Mouse (Mus musculus): ENCODE data around the gene Olfr381. TPM values are rescaled to one million over a fixed set of nuclear protein-coding genes. Genes with fewer than 3 reads are reported as not detected.
"Not testable (repeated sequence)": the region's sequence is repeated elsewhere in the genome, so short reads cannot be mapped to it uniquely, and the experiment has no call there.

Olfr381 gene
- polyA plus RNA-seq (2012; rRNA removed), result not detected in 2 replicates

DNA sequence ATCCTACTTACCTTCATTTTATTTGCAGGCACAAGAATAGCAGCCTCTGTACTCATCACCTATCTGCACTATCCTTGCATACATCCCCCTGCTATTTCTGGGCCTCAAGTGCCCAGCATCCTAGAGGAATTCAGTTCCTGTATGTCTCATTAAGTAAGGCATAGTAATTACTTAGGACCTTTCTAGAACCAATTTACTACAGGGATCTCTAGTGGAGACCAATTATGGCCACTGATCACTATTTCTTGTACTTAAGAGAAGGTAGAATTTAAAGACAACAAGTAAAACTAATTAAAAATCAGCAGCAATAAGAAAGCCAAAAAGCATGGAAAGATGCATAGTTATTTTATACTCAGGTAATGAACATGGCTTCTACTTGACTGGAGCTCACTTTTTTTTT, at the start of gene Olfr381:
Olfr381 (minus strand) TSS at position 101 of the 400 bp plus-strand sequence.
- DNase-seq (ENCODE audit: extremely low spot score in 1 of 2, low spot score in 1 of 2), result no peak

DNA sequence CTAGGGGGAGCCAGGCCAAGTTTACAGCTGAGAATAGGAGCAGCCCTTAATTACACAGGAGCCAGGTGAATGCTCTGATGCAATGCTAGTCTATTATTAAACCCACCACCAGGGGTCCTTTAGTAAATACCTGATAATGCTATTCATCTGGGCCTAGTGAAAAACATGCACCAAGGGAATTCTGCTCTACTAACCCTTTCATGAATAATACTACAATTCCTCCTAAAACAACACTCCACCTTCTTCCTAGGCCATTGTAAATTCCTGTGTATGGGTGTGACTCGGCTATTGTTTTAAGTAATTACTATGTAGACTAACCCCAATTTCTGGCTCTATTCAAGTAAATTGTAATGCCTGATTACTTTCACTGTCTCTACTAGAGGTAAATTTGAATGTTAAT, 37.6 kb upstream of the Olfr381 start:
- DNase-seq (ENCODE audit: extremely low spot score in 1 of 2, low spot score in 1 of 2), result not testable (repeated sequence)

DNA sequence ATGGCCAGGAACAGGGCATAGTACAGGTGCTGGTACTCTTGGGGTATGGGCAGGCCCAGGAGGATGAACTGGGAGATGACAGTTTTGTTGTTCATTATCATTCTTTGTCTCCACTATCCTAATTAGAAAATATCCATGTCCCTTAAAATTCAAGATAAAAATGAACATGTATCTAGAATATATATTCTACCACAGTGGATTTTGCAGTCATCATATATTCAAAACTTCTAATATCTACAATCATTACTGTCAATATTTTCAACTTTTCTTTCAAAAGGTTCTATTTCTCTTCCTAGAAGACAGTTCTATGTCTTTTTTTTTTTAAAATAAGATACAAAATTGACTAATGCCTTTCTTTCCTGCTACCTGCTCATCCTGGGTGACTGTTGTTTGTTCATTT, 25.7 kb upstream of the Olfr381 start, which contains the start of gene Olfr382:
Olfr382 (minus strand) TSS at position 101 of the 400 bp plus-strand sequence.
- DNase-seq (ENCODE audit: extremely low spot score in 1 of 2, low spot score in 1 of 2), result no peak

DNA sequence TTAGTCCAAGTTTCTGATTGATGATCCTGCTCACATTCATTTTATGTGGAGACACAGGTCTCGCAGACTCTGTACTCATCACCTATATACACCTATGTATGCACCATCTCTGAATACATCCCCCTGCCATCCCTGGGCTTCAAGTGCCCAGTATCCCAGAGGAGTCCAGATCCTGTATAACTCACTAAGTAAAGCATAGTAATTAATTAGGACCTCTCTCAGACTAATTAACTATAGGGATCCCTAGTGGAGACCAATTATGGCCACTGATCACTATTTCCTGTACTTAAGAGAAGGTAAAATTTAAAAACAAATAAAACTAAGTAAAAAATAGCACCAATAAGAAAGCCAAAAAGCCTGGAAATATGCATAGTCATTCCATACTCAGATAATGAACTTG, 34.0 kb downstream of the Olfr381 start, which contains the start of gene Olfr380:
Olfr380 (minus strand) TSS at position 101 of the 400 bp plus-strand sequence.
- no peak for DNase-seq (ENCODE audit: extremely low spot score in 1 of 2, low spot score in 1 of 2)

Other genes with a start within 250 kb of the Olfr381 start
- 0.46 and 0.56 TPM in 2 replicates for gene Trpv3, start 224.2 kb downstream of the Olfr381 start, polyA plus RNA-seq (2012; rRNA removed)
- gene Aspa, start 162.0 kb downstream of the Olfr381 start, polyA plus RNA-seq (2012; rRNA removed), result 26.8 and 29.9 TPM in 2 replicates
- gene Gm49340, start 161.9 kb downstream of the Olfr381 start, polyA plus RNA-seq (2012; rRNA removed), result not detected in 2 replicates
- 0.20 TPM in 1 of 2 replicates, not detected in the other for gene Spata22, start 161.9 kb downstream of the Olfr381 start, polyA plus RNA-seq (2012; rRNA removed)
- gene Olfr20, start 140.8 kb downstream of the Olfr381 start, polyA plus RNA-seq (2012; rRNA removed), result 0.04 TPM in 1 of 2 replicates, not detected in the other
- gene Olfr376, start 120.4 kb downstream of the Olfr381 start, polyA plus RNA-seq (2012; rRNA removed), result 0.14 and 0.25 TPM in 2 replicates
- gene Olfr1, start 92.0 kb downstream of the Olfr381 start, polyA plus RNA-seq (2012; rRNA removed), result not detected in 2 replicates
- gene Olfr378, start 63.1 kb downstream of the Olfr381 start, polyA plus RNA-seq (2012; rRNA removed), result not detected in 2 replicates
- gene Olfr380, start 34.1 kb downstream of the Olfr381 start, polyA plus RNA-seq (2012; rRNA removed), result not detected in 2 replicates
- gene Olfr382, start 25.6 kb upstream of the Olfr381 start, polyA plus RNA-seq (2012; rRNA removed), result not detected in 2 replicates
- not detected in 2 replicates for gene Olfr385, start 101.4 kb upstream of the Olfr381 start, polyA plus RNA-seq (2012; rRNA removed)
- not detected in 2 replicates for gene Olfr384, start 107.0 kb upstream of the Olfr381 start, polyA plus RNA-seq (2012; rRNA removed)
- gene Zfp735, start 197.2 kb upstream of the Olfr381 start, polyA plus RNA-seq (2012; rRNA removed), result not detected in 2 replicates